Mouse (Mus musculus) left cerebral cortex, postnatal 4 days (tissue): ENCODE measurements around the gene Rslcan18. TPM values are rescaled to one million over a fixed set of nuclear protein-coding genes. Genes with fewer than 3 reads are reported as not detected.

Experiments
- total RNA-seq, 2 experiments: library from RNA; stranded (reverse); gene quantifications; 2 replicates each; pipeline ENCODE4 v1.2.3; 2021

Rslcan18 gene
- total RNA-seq, 2 experiments from 2014 or later, result not detected

Other genes starting within 250 kb of the Rslcan18 start
- 1 to 10 TPM; 3.5 to 3.6 TPM for gene Gm10767, start 211.3 kb downstream of the Rslcan18 start, total RNA-seq
- 1 to 10 TPM; 6.7 to 7.4 TPM for gene Zfp712, start 55.1 kb downstream of the Rslcan18 start, total RNA-seq
- gene Zfp708, start 18.3 kb downstream of the Rslcan18 start, total RNA-seq, result 1 to 10 TPM; 6.2 to 7.2 TPM
- gene Gm28557, start 7.7 kb downstream of the Rslcan18 start, total RNA-seq, result 1 to 10 TPM; 1.2 to 2.4 TPM
- gene Zfp759, start 5.4 kb upstream of the Rslcan18 start, total RNA-seq, result 10 to 100 TPM; 10.8 to 11.3 TPM
- gene Rsl1, start 56.9 kb upstream of the Rslcan18 start, total RNA-seq, result 1 to 10 TPM; 5.3 to 5.6 TPM
- 1 to 10 TPM; 4.0 to 4.8 TPM for gene Zfp455, start 78.2 kb upstream of the Rslcan18 start, total RNA-seq
- gene Zfp458, start 162.2 kb upstream of the Rslcan18 start, total RNA-seq, result 10 to 100 TPM; 23.9 to 25.0 TPM
- 1 to 10 TPM; 3.3 to 3.8 TPM for gene Zfp457, start 190.2 kb upstream of the Rslcan18 start, total RNA-seq
- 1 to 10 TPM; 2.9 to 3.3 TPM for gene Zfp595, start 216.3 kb upstream of the Rslcan18 start, total RNA-seq
- gene Gm28044, start 244.3 kb upstream of the Rslcan18 start, total RNA-seq, result not detected
- 1 to 10 TPM in 1 of 2 experiments, under 1 TPM in 1; 0.58 to 1.1 TPM for gene Zfp953, start 244.3 kb upstream of the Rslcan18 start, total RNA-seq